Mouse (Mus musculus): ENCODE measurements around the gene Gm19410.

Gene Gm19410

DNA sequence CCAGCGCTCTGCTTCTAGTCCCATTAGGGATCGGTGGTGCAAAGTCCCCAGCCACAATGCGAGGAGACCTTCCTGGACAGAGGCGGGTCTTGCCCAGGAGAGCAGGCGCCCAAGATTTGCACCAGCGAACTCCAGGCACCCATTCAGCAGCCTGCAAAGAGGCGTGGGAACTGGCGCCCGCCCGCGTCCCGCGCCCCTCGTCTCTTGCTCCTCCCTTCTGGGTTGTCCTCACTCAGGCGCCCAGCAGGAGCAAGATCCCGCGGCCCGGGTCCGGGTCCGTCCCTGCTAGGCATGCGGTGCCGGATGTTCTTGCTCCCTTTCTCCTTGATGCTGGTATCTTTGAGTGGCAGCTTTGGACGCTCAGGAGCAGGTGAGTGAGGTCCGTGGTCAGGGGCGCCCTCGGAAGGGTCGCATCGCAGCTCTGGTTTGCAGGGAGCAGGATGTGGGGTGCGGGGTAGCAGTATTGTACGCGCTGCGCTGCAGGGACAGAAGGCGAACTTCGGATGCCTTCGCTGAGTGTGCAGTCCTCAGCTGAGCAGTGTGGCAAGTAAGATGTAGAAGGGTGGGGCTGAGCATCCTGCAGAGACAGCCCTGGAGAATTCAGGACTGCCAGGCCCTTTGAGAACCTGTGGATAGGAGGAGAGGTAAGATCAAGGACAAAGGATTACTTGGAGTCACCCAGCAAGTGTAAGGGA, at the start of gene Gm19410:
Gene Gm19410 (plus strand): TSS at position 292 of the 695 bp plus-strand sequence.
- no peak for DNase-seq (ENCODE audit: low read depth, low spot score)

DNA sequence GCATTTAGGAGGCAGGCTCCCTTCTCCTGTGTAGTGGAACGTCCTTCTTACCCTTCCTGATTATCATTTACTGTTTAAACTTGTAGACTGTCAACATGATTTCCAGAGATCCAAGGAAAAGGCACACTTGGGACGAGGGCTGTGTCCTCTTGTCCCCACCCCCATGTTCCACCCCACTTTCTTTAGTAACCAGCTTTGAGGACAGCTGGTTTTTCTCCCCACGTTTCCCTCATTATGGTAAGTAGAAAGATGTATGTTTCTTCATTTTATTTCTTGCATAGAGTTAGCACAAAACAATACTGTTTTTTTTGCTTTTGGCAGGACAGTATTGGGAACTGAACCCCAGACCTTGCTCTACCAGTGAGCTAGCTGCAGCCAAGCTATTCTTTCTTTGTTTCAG, 34.8 kb upstream of the Gm19410 start:
- DNase-seq (ENCODE audit: low read depth, low spot score): no peak

DNA sequence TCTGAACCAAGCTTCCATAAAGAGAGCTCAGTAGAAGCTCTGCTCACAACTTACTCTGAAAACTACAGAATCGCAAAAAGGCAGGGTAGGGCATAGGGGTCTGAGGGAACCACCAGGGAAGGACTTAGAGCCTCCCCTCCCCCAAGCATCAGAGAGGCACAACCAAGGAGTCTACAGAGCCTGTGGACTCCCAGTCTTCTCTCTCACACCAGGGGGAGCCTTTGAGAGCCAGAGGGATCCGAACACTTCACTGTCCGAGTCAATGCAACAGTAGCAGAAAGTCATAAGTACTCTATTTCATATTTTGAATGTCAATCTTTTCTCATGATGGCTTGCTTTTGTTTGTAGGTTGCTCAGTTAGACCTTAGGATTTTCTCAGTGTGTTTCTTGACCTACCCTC, 30.2 kb upstream of the Gm19410 start:
- DNase-seq (ENCODE audit: low read depth, low spot score): no peak

DNA sequence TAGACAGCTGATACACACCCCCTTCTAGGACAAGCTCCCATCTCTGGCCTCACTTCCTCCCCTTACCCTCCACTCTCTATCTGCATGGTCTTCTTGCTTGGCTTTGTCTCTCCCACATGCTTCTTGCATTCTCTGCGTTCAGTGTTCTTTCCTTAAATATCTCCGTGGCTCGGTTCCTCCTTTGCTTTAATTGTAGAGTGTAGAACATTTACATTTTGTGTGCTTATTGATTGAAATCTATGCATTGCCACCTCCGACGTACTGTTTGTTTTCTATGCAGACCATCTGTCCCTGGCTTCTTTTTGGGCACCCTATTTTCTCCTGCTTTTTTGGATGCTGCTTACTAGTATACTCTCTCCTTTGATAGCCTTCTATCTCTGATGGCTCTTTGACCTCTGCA, 9.4 kb upstream of the Gm19410 start:
- DNase-seq (ENCODE audit: low read depth, low spot score): no peak

DNA sequence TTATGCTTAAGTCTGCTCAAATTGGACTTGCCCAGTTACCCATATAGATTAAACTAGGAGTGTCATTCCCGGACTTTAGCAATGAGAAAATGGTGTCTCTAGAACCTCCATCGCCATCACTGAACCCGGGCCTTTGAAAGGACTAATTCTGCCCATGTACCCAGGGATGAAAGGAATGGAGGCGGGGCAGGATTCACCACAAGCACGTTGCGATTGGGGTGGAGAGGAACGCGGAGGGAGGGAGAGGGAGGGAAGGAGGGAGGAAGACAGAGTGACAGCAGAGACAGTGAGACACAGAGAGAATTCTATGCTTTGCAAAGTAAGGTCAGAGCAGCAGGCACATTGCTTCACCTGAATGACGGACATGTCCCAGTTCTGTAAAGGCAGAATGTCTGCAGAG, 570 bp upstream of the Gm19410 start:
- no peak for DNase-seq (ENCODE audit: low read depth, low spot score)

DNA sequence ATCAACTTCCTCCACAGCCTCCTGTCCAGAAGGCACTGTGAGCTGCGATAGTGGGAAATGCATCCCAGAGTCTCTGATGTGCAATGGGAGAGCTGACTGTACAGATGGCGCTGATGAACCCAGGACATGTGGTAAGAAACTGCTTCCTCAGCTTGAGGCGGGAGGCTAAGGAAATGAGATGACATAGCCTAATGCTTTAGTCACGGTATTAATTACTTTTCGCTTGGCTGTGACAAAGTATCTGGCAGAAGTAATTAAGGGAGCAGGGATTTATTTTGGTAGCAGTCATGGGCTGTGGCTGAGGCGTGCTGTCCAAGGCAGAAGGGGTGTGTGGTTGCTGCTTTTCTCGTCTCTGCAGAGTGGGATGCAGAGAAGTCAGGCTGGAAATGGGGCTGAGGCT, 7.9 kb downstream of the Gm19410 start:
- DNase-seq (ENCODE audit: low read depth, low spot score): no peak

Measured in retina, postnatal 7 days (tissue).